Mouse (Mus musculus): Measurements from ENCODE around the gene Fam173b. TPM values are rescaled to one million over a fixed set of nuclear protein-coding genes. Genes with fewer than 3 reads are reported as not detected.

Fam173b gene
- polyA plus RNA-seq, 1 experiment, result 34.0 TPM

- H3K79me2 ChIP-seq (ENCODE audit: control insufficient read depth, insufficient read depth), result no peaks in the 10 kb centered on the region
- H3ac ChIP-seq (ENCODE audit: control insufficient read depth, insufficient read length, low read depth), result no peak overlapping the region
- TF ChIP-seq USF1 (IDR thresholded peaks at IDR 0.05; ENCODE audit: low read depth) (no peak), MAX (IDR thresholded peaks at IDR 0.05) (no peak), MYOD1 (IDR thresholded peaks at IDR 0.05; ENCODE audit: control insufficient read depth, insufficient read length, low read depth) (no peak), CEBPB (IDR thresholded peaks at IDR 0.05; ENCODE audit: low read depth) (no peak), FOSL1 (IDR thresholded peaks at IDR 0.05; ENCODE audit: insufficient read depth, low read length, poor library complexity, severe bottlenecking) (no peak), CTCF (IDR thresholded peaks at IDR 0.05; ENCODE audit: control insufficient read depth, insufficient read depth, insufficient read length) (no peak), MYOG (IDR thresholded peaks at IDR 0.05; ENCODE audit: control insufficient read depth, extremely low read depth, insufficient read length) (no peak)
- H3K79me3 ChIP-seq (ENCODE audit: low read depth), result no peaks in the 10 kb centered on the region
- no peaks in the 10 kb centered on the region for H3K27me3 ChIP-seq (ENCODE audit: control insufficient read depth, insufficient read depth, insufficient read length)
- no peaks in the 10 kb centered on the region for H3K36me3 ChIP-seq (ENCODE audit: control insufficient read depth, insufficient read depth)
- no peak overlapping the region for H3K4me3 ChIP-seq (ENCODE audit: insufficient read depth, poor library complexity, severe bottlenecking)
These were observed 37.8 kb upstream of the Fam173b start for GRCm38 (mm10) chr15:31563577-31564546.

GRCm38 (mm10) chr15:31565184-31565583, 36.5 kb upstream of the Fam173b start, which contains the start of gene Cmbl:
Cmbl (plus strand) TSS chr15:31565389.
- H3K36me3 ChIP-seq (ENCODE audit: control insufficient read depth, insufficient read depth), result no peaks in the 10 kb centered on the region

GRCm38 (mm10) chr15:31565786-31566185, 35.9 kb upstream of the Fam173b start:
- TF ChIP-seq MYOD1 (IDR thresholded peaks at IDR 0.05; ENCODE audit: control insufficient read depth, insufficient read length, low read depth) (no peak), MYOG (IDR thresholded peaks at IDR 0.05; ENCODE audit: control insufficient read depth, extremely low read depth, insufficient read length) (no peak), USF1 (IDR thresholded peaks at IDR 0.05; ENCODE audit: low read depth) (no peak), FOSL1 (IDR thresholded peaks at IDR 0.05; ENCODE audit: insufficient read depth, low read length, poor library complexity, severe bottlenecking) (no peak), MAX (IDR thresholded peaks at IDR 0.05) (no peak), CTCF (IDR thresholded peaks at IDR 0.05; ENCODE audit: control insufficient read depth, insufficient read depth, insufficient read length) (no peak), CEBPB (IDR thresholded peaks at IDR 0.05; ENCODE audit: low read depth) (no peak)
- Histone ChIP-seq H3K27me3 (ENCODE audit: control insufficient read depth, insufficient read depth, insufficient read length) (no peaks in the 10 kb centered on the region), H3K4me3 (ENCODE audit: insufficient read depth, poor library complexity, severe bottlenecking) (no peak overlapping the region), H3K79me2 (ENCODE audit: control insufficient read depth, insufficient read depth) (no peaks in the 10 kb centered on the region), H3K36me3 (ENCODE audit: control insufficient read depth, insufficient read depth) (no peaks in the 10 kb centered on the region), H3ac (ENCODE audit: control insufficient read depth, insufficient read length, low read depth) (no peak overlapping the region), H3K79me3 (ENCODE audit: low read depth) (no peaks in the 10 kb centered on the region)

More at GRCm38 (mm10) chr15:31565184-31565583, 36.5 kb upstream of the Fam173b start, which contains the start of gene Cmbl:
- H3ac ChIP-seq (ENCODE audit: control insufficient read depth, insufficient read length, low read depth), result no peak within 1 kb of the TSS
- H3K79me3 ChIP-seq (ENCODE audit: low read depth), result no peaks in the 10 kb centered on the region
- no peaks in the 10 kb centered on the region for H3K27me3 ChIP-seq (ENCODE audit: control insufficient read depth, insufficient read depth, insufficient read length)
- no peak for TF ChIP-seq MYOD1 (IDR thresholded peaks at IDR 0.05; ENCODE audit: control insufficient read depth, insufficient read length, low read depth)
- no peak for TF ChIP-seq FOSL1 (IDR thresholded peaks at IDR 0.05; ENCODE audit: insufficient read depth, low read length, poor library complexity, severe bottlenecking)
- TF ChIP-seq MYOG (IDR thresholded peaks at IDR 0.05; ENCODE audit: control insufficient read depth, extremely low read depth, insufficient read length), result no peak
- TF ChIP-seq CTCF (IDR thresholded peaks at IDR 0.05; ENCODE audit: control insufficient read depth, insufficient read depth, insufficient read length), result no peak
- TF ChIP-seq CEBPB (IDR thresholded peaks at IDR 0.05; ENCODE audit: low read depth), result no peak
- no peak for TF ChIP-seq USF1 (IDR thresholded peaks at IDR 0.05; ENCODE audit: low read depth)
- no peak for TF ChIP-seq MAX (IDR thresholded peaks at IDR 0.05)
- H3K79me2 ChIP-seq (ENCODE audit: control insufficient read depth, insufficient read depth), result no peaks in the 10 kb centered on the region
- H3K4me3 ChIP-seq (ENCODE audit: insufficient read depth, poor library complexity, severe bottlenecking), result no peak within 1 kb of the TSS

- Histone ChIP-seq H3K79me3 (ENCODE audit: low read depth) (no peaks in the 10 kb centered on the region), H3K4me3 (ENCODE audit: insufficient read depth, poor library complexity, severe bottlenecking) (no peak overlapping the region), H3K27me3 (ENCODE audit: control insufficient read depth, insufficient read depth, insufficient read length) (no peaks in the 10 kb centered on the region), H3ac (ENCODE audit: control insufficient read depth, insufficient read length, low read depth) (no peak overlapping the region), H3K79me2 (ENCODE audit: control insufficient read depth, insufficient read depth) (no peaks in the 10 kb centered on the region), H3K36me3 (ENCODE audit: control insufficient read depth, insufficient read depth) (no peaks in the 10 kb centered on the region)
- TF ChIP-seq USF1 (IDR thresholded peaks at IDR 0.05; ENCODE audit: low read depth), result no peak
- no peak for TF ChIP-seq FOSL1 (IDR thresholded peaks at IDR 0.05; ENCODE audit: insufficient read depth, low read length, poor library complexity, severe bottlenecking)
- TF ChIP-seq CEBPB (IDR thresholded peaks at IDR 0.05; ENCODE audit: low read depth), result no peak
These were observed 34.2 kb upstream of the Fam173b start for GRCm38 (mm10) chr15:31567431-31567830.

- H3ac ChIP-seq (ENCODE audit: control insufficient read depth, insufficient read length, low read depth), result peak overlapping the region; percentile 7
- H3K79me2 ChIP-seq (ENCODE audit: control insufficient read depth, insufficient read depth), result no peaks in the 10 kb centered on the region
- no peak for TF ChIP-seq FOSL1 (IDR thresholded peaks at IDR 0.05; ENCODE audit: insufficient read depth, low read length, poor library complexity, severe bottlenecking)
- no peak for TF ChIP-seq USF1 (IDR thresholded peaks at IDR 0.05; ENCODE audit: low read depth)
- no peak for TF ChIP-seq MYOD1 (IDR thresholded peaks at IDR 0.05; ENCODE audit: control insufficient read depth, insufficient read length, low read depth)
- no peak for TF ChIP-seq MAX (IDR thresholded peaks at IDR 0.05)
- no peak for TF ChIP-seq MYOG (IDR thresholded peaks at IDR 0.05; ENCODE audit: control insufficient read depth, extremely low read depth, insufficient read length)
- no peak for TF ChIP-seq CEBPB (IDR thresholded peaks at IDR 0.05; ENCODE audit: low read depth)
- no peak for TF ChIP-seq CTCF (IDR thresholded peaks at IDR 0.05; ENCODE audit: control insufficient read depth, insufficient read depth, insufficient read length)
- H3K27me3 ChIP-seq (ENCODE audit: control insufficient read depth, insufficient read depth, insufficient read length), result no peaks in the 10 kb centered on the region
- H3K4me3 ChIP-seq (ENCODE audit: insufficient read depth, poor library complexity, severe bottlenecking), result no peak overlapping the region
- no peaks in the 10 kb centered on the region for H3K79me3 ChIP-seq (ENCODE audit: low read depth)
- no peaks in the 10 kb centered on the region for H3K36me3 ChIP-seq (ENCODE audit: control insufficient read depth, insufficient read depth)
These were observed 33.1 kb upstream of the Fam173b start for GRCm38 (mm10) chr15:31568581-31568996.

Data from C2C12 (cell line).